Mouse (Mus musculus): ENCODE data around the gene Igsf3.

- TF ChIP-seq CTCF (conservative IDR thresholded peaks at IDR 0.05 in 1 of 2, IDR thresholded peaks at IDR 0.05 in 1 of 2; ENCODE audit: low read depth in 2 of 2, low read length in 2 of 2): no peak
- no peak for TF ChIP-seq RCOR1 (conservative IDR thresholded peaks at IDR 0.05; ENCODE audit: low read depth, low read length)
- TF ChIP-seq GABPA (IDR thresholded peaks at IDR 0.05; ENCODE audit: insufficient replicate concordance, low read depth, low read length): no peak
- no peak for TF ChIP-seq POLR2A (IDR thresholded peaks at IDR 0.05; ENCODE audit: low read depth, low read length)
- TF ChIP-seq NELFE (IDR thresholded peaks at IDR 0.05; ENCODE audit: low read depth, low read length): no peak
- TF ChIP-seq MAX (IDR thresholded peaks at IDR 0.05; ENCODE audit: low read length): no peak
- no peak for TF ChIP-seq TCF12 (IDR thresholded peaks at IDR 0.05; ENCODE audit: low read depth, low read length)
- no peak for TF ChIP-seq MAZ (IDR thresholded peaks at IDR 0.05; ENCODE audit: low read depth, low read length)
- no peak for TF ChIP-seq RAD21 (IDR thresholded peaks at IDR 0.05; ENCODE audit: low read depth, low read length)
These were observed 116.0 kb downstream of the Igsf3 start for GRCm38 (mm10) chr3:101492908-101493307.
